Mouse (Mus musculus) heart, postnatal 0 days (tissue): ENCODE results near the gene Nfya.
A peak's percentile ranks its signal among the peaks of the same experiment; 100 is the strongest.

ENCODE experiments used
- CTCF ChIP-seq: IDR thresholded peaks from 2 replicates; pipeline ENCODE4 v1.5.1; 2016; ENCODE audit warnings: antibody characterized with exemption, control low read depth, low read depth
- EP300 ChIP-seq: IDR thresholded peaks from 2 replicates; pipeline ENCODE4 v1.6.1; 2016; ENCODE audit warnings: antibody characterized with exemption, low read depth

- no peak for TF ChIP-seq CTCF
- TF ChIP-seq EP300, result peak; percentile 81
Measured at GRCm38 (mm10) chr17:48432158-48432980, 22.7 kb upstream of the Nfya start, which contains the start of gene Apobec2.
